Mouse (Mus musculus) right cerebral cortex, postnatal 36 days (tissue): ENCODE data around the gene Pdlim7.

Experiments
- DNase-seq, 2 experiments: peaks; one replicate each; pipeline ENCODE4 v3.0.0; 2022; ENCODE audit warnings: low spot score in 2 of 2, mixed read lengths in 1 of 2

Gene Pdlim7

GRCm38 (mm10) chr13:55486916-55487577 lies 26.4 kb downstream of the Pdlim7 start:
- no peak for DNase-seq

- no peak for DNase-seq
These were observed 27.3 kb downstream of the Pdlim7 start for GRCm38 (mm10) chr13:55486029-55486794.

- DNase-seq = no peak
These were observed 28.9 kb downstream of the Pdlim7 start for GRCm38 (mm10) chr13:55484520-55485088.

GRCm38 (mm10) chr13:55483593-55483992 lies 29.9 kb downstream of the Pdlim7 start:
- DNase-seq = peak; percentile 93 to 97

- no peak for DNase-seq
These were observed 30.4 kb downstream of the Pdlim7 start for GRCm38 (mm10) chr13:55483071-55483470.

- DNase-seq = no peak
These were observed 30.9 kb downstream of the Pdlim7 start for GRCm38 (mm10) chr13:55482542-55482941.

GRCm38 (mm10) chr13:55479929-55480328 lies 33.5 kb downstream of the Pdlim7 start:
- no peak for DNase-seq

- no peak for DNase-seq
These were observed 34.5 kb downstream of the Pdlim7 start for GRCm38 (mm10) chr13:55479008-55479407.

- no peak for DNase-seq
These were observed 35.4 kb downstream of the Pdlim7 start for GRCm38 (mm10) chr13:55478036-55478435.

GRCm38 (mm10) chr13:55477492-55477891 lies 36.0 kb downstream of the Pdlim7 start:
- DNase-seq = no peak

GRCm38 (mm10) chr13:55476256-55476655 lies 37.2 kb downstream of the Pdlim7 start:
- no peak for DNase-seq

- DNase-seq = no peak
These were observed 37.7 kb downstream of the Pdlim7 start for GRCm38 (mm10) chr13:55475750-55476149.

GRCm38 (mm10) chr13:55474621-55475069 lies 38.8 kb downstream of the Pdlim7 start:
- DNase-seq = peak in 1 of 2 experiments; percentile 78

GRCm38 (mm10) chr13:55473961-55474360 lies 39.5 kb downstream of the Pdlim7 start:
- no peak for DNase-seq

GRCm38 (mm10) chr13:55473076-55473831 lies 40.2 kb downstream of the Pdlim7 start:
- DNase-seq = no peak

- DNase-seq = peak; percentile 74 to 80
These were observed 41.1 kb downstream of the Pdlim7 start for GRCm38 (mm10) chr13:55472132-55473022.

- DNase-seq = no peak
These were observed 41.7 kb downstream of the Pdlim7 start for GRCm38 (mm10) chr13:55471819-55472131.

GRCm38 (mm10) chr13:55471156-55471818 lies 42.2 kb downstream of the Pdlim7 start:
- DNase-seq = no peak

- DNase-seq = no peak
These were observed 43.1 kb downstream of the Pdlim7 start for GRCm38 (mm10) chr13:55470372-55470771.

GRCm38 (mm10) chr13:55468851-55469560 lies 44.5 kb downstream of the Pdlim7 start:
- no peak for DNase-seq
